8 mouse cellular contexts compared by ENCODE assay signal in genomic region chr6:38636852-38637618, GRCm38 (mm10). TPM values are rescaled to one million over a fixed set of nuclear protein-coding genes. Genes with fewer than 3 reads are reported as not detected.
DNase-seq lines count a peak whose midpoint lies in the region; ATAC-seq and TF ChIP-seq lines count a peak whose summit lies in the region.

Gene Klrg2, minus strand, starts transcription at chr6:38637242.

- peak within 1 kb of the TSS; percentile 58 for H3K9ac ChIP-seq in heart, adult 2 months (ENCODE audit: low read depth, low read length)
- H3K9ac ChIP-seq in neural tube, embryonic 14.5 days (replicated peaks; ENCODE audit: low read depth, low read length), result peak within 1 kb of the TSS; percentile 37

- no peak for TF ChIP-seq CTCF in heart, adult 2 months (IDR thresholded peaks at IDR 0.05)
- TF ChIP-seq CTCF in lung, adult 2 months (IDR thresholded peaks at IDR 0.05; ENCODE audit: insufficient read depth, low read length), result no peak

- peaks cover 5% of the 10 kb centered on the region for H3K4me1 ChIP-seq in heart, adult 2 months (ENCODE audit: control insufficient read depth, insufficient read depth, low read length)
- H3K4me1 ChIP-seq in lung, adult 2 months (ENCODE audit: control insufficient read depth, insufficient read depth, low read length), result peaks cover 3% of the 10 kb centered on the region; the same call in 1 of the 2 replicates
- peaks cover 17% of the 10 kb centered on the region; the same call in 1 of the 2 replicates for H3K4me1 ChIP-seq in neural tube, embryonic 14.5 days (ENCODE audit: control insufficient read depth, insufficient read depth, low read length)

- peak; percentile 71 for ATAC-seq in neural tube, embryonic 14.5 days (ENCODE audit: low read depth)

- intact Hi-C loops in heart, adult 2 months (cut with DNase I), result no loop called here

- no peaks in the 10 kb centered on the region for H3K36me3 ChIP-seq in heart, adult 2 months (ENCODE audit: control insufficient read depth, insufficient read depth, low read length)
- no peaks in the 10 kb centered on the region for H3K36me3 ChIP-seq in neural tube, embryonic 14.5 days (ENCODE audit: control insufficient read depth, insufficient read depth, low read length)

- no peaks in the 10 kb centered on the region for H3K79me2 ChIP-seq in heart, adult 2 months (replicated peaks; ENCODE audit: control insufficient read depth, insufficient read depth, low read length)

- H3K9me3 ChIP-seq in neural tube, embryonic 14.5 days (ENCODE audit: control insufficient read depth, low read length), result no peaks in the 10 kb centered on the region

- TF ChIP-seq POLR2A in heart, adult 2 months (IDR thresholded peaks at IDR 0.05; ENCODE audit: insufficient read depth, low read depth, low read length), result no peak
- TF ChIP-seq POLR2A in lung, adult 2 months (IDR thresholded peaks at IDR 0.05; ENCODE audit: borderline replicate concordance, extremely low read depth, low read depth, low read length), result peak; percentile 20; the same call in 1 of the 2 replicates

- DNase-seq in 3134 (ENCODE audit: extremely low read depth, insufficient read length, low spot score), result peak; percentile 93
- DNase-seq in MEL-GATA-1-ER (ENCODE audit: extremely low read depth, low read depth), result peak; percentile 70
- peak; percentile 61 for DNase-seq in embryo, embryonic 9.5 days (ENCODE audit: extremely low spot score)
- peak; percentile 74 to 80 for DNase-seq in heart, adult 2 months
- peak; percentile 73 for DNase-seq in kidney, adult 18-20 months
- peak; percentile 63 for DNase-seq in lung, adult 2 months
- peak; percentile 53 for DNase-seq in urinary bladder, postnatal 25 days (ENCODE audit: low spot score)

- peak within 1 kb of the TSS; percentile 80 for H3K4me3 ChIP-seq in heart, adult 2 months
- peak within 1 kb of the TSS; percentile 60 for H3K4me3 ChIP-seq in lung, adult 2 months (replicated peaks; ENCODE audit: extremely low read depth, low read depth, low read length)
- H3K4me3 ChIP-seq in neural tube, embryonic 14.5 days (ENCODE audit: low read depth, low read length), result peak within 1 kb of the TSS; percentile 51

- TF ChIP-seq EP300 in heart, adult 2 months (IDR thresholded peaks at IDR 0.05; ENCODE audit: insufficient read depth, low read depth, low read length), result no peak

- peaks cover 6% of the 10 kb centered on the region for H3K27me3 ChIP-seq in heart, adult 2 months (ENCODE audit: control insufficient read depth, insufficient read depth, low read length)
- peaks cover 42% of the 10 kb centered on the region for H3K27me3 ChIP-seq in neural tube, embryonic 14.5 days (ENCODE audit: control insufficient read depth, insufficient read depth, low read length)

- under 1% methylated on average over 53 of the region's 60 CpGs for WGBS in heart, adult 2 months
- WGBS in lung, adult 2 months, result 1% methylated on average over 60 of the region's 60 CpGs
- WGBS in neural tube, embryonic 14.5 days, result 2% methylated on average over 53 of the region's 60 CpGs

- H3K4me2 ChIP-seq in neural tube, embryonic 14.5 days (ENCODE audit: low read depth, low read length), result peak within 1 kb of the TSS; percentile 98

- H3K27ac ChIP-seq in heart, adult 2 months, result peak within 1 kb of the TSS; percentile 32; the same call in 1 of the 2 replicates
- no peak within 1 kb of the TSS for H3K27ac ChIP-seq in neural tube, embryonic 14.5 days (ENCODE audit: low read depth, low read length)

RNA-seq across cellular contexts. Expression of gene Klrg2, which starts in this region (rescaled TPM):
- total RNA-seq in heart, adult 2 months (2021), result under 1 TPM; 0.21 to 0.43 TPM
- polyA plus RNA-seq in heart, adult 2 months (2012; rRNA removed), result 0.23 and 0.33 TPM in 2 replicates
- 4.0 and 5.3 TPM in 2 replicates for polyA plus RNA-seq in lung, adult 2 months (2012; rRNA removed)
- polyA plus RNA-seq in neural tube, embryonic 14.5 days (2014; fragmentation: Nextera tagmentation; extraction: Ambion mirVana), result 0.13 TPM in 1 of 2 replicates, not detected in the other

Comparison
In these comparisons a context has a peak if more than half of its experiments do, and no peak if none do; other contexts are left out.
1. Peak in DNase-seq, H3K4me3 ChIP-seq, H3K27ac ChIP-seq and H3K9ac ChIP-seq in heart, adult 2 months; RNA of the gene not detected or under 1 TPM.
2. Peak in ATAC-seq, H3K4me3 ChIP-seq, H3K9ac ChIP-seq and H3K4me2 ChIP-seq in neural tube, embryonic 14.5 days; RNA of the gene not detected or under 1 TPM.